Mouse (Mus musculus): Measurements from ENCODE around the gene Rnf167. TPM values are rescaled to one million over a fixed set of nuclear protein-coding genes. Genes with fewer than 3 reads are reported as not detected.

Gene Rnf167
- total and polyA plus RNA-seq, 2 experiments, result 34.3 to 75.4 TPM

DNA sequence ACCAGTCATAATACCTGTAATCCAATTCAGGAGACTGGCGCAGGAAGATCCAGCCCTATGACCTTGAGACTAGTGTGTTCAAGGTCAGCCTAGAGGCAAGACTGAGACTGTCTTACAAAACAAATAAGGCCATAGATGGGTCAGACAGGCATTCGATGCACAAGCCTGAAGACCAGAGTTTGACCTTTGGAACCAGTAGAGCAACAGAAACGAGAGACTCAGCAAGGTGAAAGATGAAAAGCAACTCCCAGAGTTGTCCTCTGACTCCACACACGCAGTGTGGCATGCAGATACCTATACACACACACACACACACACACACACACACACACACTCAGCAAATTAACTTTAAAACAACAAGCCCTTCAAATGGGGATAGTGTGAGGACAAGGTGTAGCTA is 20.2 kb upstream of the Rnf167 start:
- Histone ChIP-seq H3K9ac (ENCODE audit: low read depth, low read length) (no peak overlapping the region), H3K4me1 (ENCODE audit: control insufficient read depth, insufficient read depth, low read length) (peaks cover 13% of the 10 kb centered on the region), H3K36me3 (ENCODE audit: control insufficient read depth, insufficient read depth, low read length) (no peaks in the 10 kb centered on the region), H3K27me3 (ENCODE audit: control insufficient read depth, insufficient read depth, low read length) (no peaks in the 10 kb centered on the region), H3K4me3 (ENCODE audit: insufficient read depth, low read depth, low read length) (no peak overlapping the region), H3K79me2 (ENCODE audit: control insufficient read depth, insufficient read depth, low read length) (no peaks in the 10 kb centered on the region), H3K27ac (replicated peaks; ENCODE audit: insufficient read depth, low read depth, low read length) (no peak overlapping the region)
- WGBS, result 29% methylated on average over 4 of the region's 4 CpGs
- TF ChIP-seq POLR2A (IDR thresholded peaks at IDR 0.05; ENCODE audit: extremely low read depth, insufficient read depth, low read length) (no peak), CTCF (IDR thresholded peaks at IDR 0.05; ENCODE audit: low read depth, low read length) (no peak)
- peak; percentile 51 for DNase-seq (ENCODE audit: extremely low read depth, low read depth, low spot score)

GRCm38 (mm10) chr11:70628431-70628830 is 18.6 kb upstream of the Rnf167 start:
- H3K4me3 ChIP-seq (ENCODE audit: insufficient read depth, low read depth, low read length), result no peak overlapping the region
- H3K27ac ChIP-seq (replicated peaks; ENCODE audit: insufficient read depth, low read depth, low read length), result no peak overlapping the region
- no peaks in the 10 kb centered on the region for H3K79me2 ChIP-seq (ENCODE audit: control insufficient read depth, insufficient read depth, low read length)
- 78% methylated on average over 2 of the region's 2 CpGs for WGBS
- H3K9ac ChIP-seq (ENCODE audit: low read depth, low read length), result no peak overlapping the region
- H3K27me3 ChIP-seq (ENCODE audit: control insufficient read depth, insufficient read depth, low read length), result no peaks in the 10 kb centered on the region
- no peaks in the 10 kb centered on the region for H3K36me3 ChIP-seq (ENCODE audit: control insufficient read depth, insufficient read depth, low read length)
- DNase-seq (ENCODE audit: extremely low read depth, low read depth, low spot score), result no peak
- H3K4me1 ChIP-seq (ENCODE audit: control insufficient read depth, insufficient read depth, low read length), result peaks cover 13% of the 10 kb centered on the region
- no peak for TF ChIP-seq CTCF (IDR thresholded peaks at IDR 0.05; ENCODE audit: low read depth, low read length)

DNA sequence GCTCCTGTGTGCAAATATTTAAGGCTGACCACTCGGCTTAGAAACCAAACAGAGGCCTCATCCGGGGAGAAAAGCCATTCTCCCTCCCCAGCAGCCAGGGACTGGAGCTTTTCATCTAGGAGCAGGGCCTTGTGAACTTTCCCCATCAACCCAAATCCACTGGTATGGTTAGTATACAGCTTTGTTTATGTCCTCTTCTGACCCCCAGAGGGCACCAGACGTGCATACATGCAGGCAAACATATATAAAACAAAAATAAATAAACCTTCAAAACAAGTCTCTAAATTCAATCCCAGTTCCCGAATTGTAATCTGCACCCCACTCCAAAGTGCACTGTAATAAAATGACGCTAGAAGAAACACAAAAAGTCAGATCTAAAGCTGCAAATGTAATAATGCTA is 17.5 kb upstream of the Rnf167 start:
- H3K9ac ChIP-seq (ENCODE audit: low read depth, low read length), result no peak overlapping the region
- no peaks in the 10 kb centered on the region for H3K79me2 ChIP-seq (ENCODE audit: control insufficient read depth, insufficient read depth, low read length)
- peaks cover 13% of the 10 kb centered on the region for H3K4me1 ChIP-seq (ENCODE audit: control insufficient read depth, insufficient read depth, low read length)
- H3K27ac ChIP-seq (replicated peaks; ENCODE audit: insufficient read depth, low read depth, low read length), result no peak overlapping the region
- DNase-seq (ENCODE audit: extremely low read depth, low read depth, low spot score), result no peak
- no peaks in the 10 kb centered on the region for H3K36me3 ChIP-seq (ENCODE audit: control insufficient read depth, insufficient read depth, low read length)
- TF ChIP-seq POLR2A (IDR thresholded peaks at IDR 0.05; ENCODE audit: extremely low read depth, insufficient read depth, low read length) (no peak), CTCF (IDR thresholded peaks at IDR 0.05; ENCODE audit: low read depth, low read length) (peak; percentile 29)
- 27% methylated on average over 5 of the region's 5 CpGs for WGBS
- H3K27me3 ChIP-seq (ENCODE audit: control insufficient read depth, insufficient read depth, low read length), result no peaks in the 10 kb centered on the region
- no peak overlapping the region for H3K4me3 ChIP-seq (ENCODE audit: insufficient read depth, low read depth, low read length)

DNA sequence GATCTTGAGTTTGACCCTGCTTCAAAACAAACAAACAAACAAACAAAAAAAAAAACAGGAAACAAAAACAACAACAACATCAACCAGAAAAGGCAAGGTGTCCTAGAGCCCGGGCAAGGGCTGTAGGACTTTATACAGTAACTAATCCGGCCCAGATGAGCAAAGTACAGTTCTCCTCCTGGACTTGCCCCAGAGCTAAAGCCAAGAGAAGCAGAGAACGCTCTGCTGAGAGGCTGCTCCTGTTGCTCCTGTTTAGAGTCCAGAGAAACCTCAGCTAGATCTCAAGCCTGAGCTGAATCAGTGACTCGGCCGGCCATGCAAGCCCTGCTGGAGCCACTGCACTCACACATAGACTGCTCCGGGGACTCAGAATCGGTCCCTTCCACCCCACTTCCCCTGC is 16.9 kb upstream of the Rnf167 start:
- Histone ChIP-seq H3K27ac (replicated peaks; ENCODE audit: insufficient read depth, low read depth, low read length) (peak overlapping the region; percentile 88), H3K4me3 (ENCODE audit: insufficient read depth, low read depth, low read length) (peak overlapping the region; percentile 31; the same call in 1 of the 2 replicates), H3K9ac (ENCODE audit: low read depth, low read length) (peak overlapping the region; percentile 69), H3K27me3 (ENCODE audit: control insufficient read depth, insufficient read depth, low read length) (no peaks in the 10 kb centered on the region), H3K79me2 (ENCODE audit: control insufficient read depth, insufficient read depth, low read length) (no peaks in the 10 kb centered on the region), H3K4me1 (ENCODE audit: control insufficient read depth, insufficient read depth, low read length) (peaks cover 13% of the 10 kb centered on the region), H3K36me3 (ENCODE audit: control insufficient read depth, insufficient read depth, low read length) (no peaks in the 10 kb centered on the region)
- TF ChIP-seq CTCF (IDR thresholded peaks at IDR 0.05; ENCODE audit: low read depth, low read length), result no peak
- 0 out of 2 replicates have a peak, but pooled peaks have one; percentile 9 for TF ChIP-seq POLR2A (IDR thresholded peaks at IDR 0.05; ENCODE audit: extremely low read depth, insufficient read depth, low read length)
- WGBS, result 19% methylated on average over 7 of the region's 7 CpGs
- peak; percentile 90 for DNase-seq (ENCODE audit: extremely low read depth, low read depth, low spot score)

DNA sequence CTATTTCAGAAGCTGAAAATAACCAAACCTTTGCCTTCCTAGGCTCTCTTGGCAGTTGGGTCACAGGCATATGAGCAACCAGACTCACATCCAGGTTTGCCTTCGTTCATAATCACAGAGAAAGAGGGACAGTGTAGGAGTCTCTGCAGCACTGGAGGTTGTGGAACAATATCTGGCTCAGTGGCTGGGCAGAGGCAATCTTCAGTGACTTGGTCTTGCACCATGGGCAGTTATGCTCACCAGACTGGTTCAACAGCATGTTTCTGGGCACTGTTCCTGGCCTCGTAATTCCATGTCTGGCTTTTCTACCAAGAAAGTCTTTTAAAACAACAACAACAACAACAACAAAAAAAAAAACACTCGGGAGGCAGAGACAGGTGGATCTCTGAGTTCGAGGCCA is 11.4 kb upstream of the Rnf167 start:
- Histone ChIP-seq H3K27me3 (ENCODE audit: control insufficient read depth, insufficient read depth, low read length) (no peaks in the 10 kb centered on the region), H3K4me1 (ENCODE audit: control insufficient read depth, insufficient read depth, low read length) (peaks cover 3% of the 10 kb centered on the region; the same call in 1 of the 2 replicates), H3K27ac (replicated peaks; ENCODE audit: insufficient read depth, low read depth, low read length) (no peak overlapping the region), H3K36me3 (ENCODE audit: control insufficient read depth, insufficient read depth, low read length) (no peaks in the 10 kb centered on the region), H3K79me2 (ENCODE audit: control insufficient read depth, insufficient read depth, low read length) (no peaks in the 10 kb centered on the region), H3K9ac (ENCODE audit: low read depth, low read length) (no peak overlapping the region), H3K4me3 (ENCODE audit: insufficient read depth, low read depth, low read length) (no peak overlapping the region)
- TF ChIP-seq CTCF (IDR thresholded peaks at IDR 0.05; ENCODE audit: low read depth, low read length) (no peak), POLR2A (IDR thresholded peaks at IDR 0.05; ENCODE audit: extremely low read depth, insufficient read depth, low read length) (no peak)
- no peak for DNase-seq (ENCODE audit: extremely low read depth, low read depth, low spot score)
- 94% methylated on average over 4 of the region's 4 CpGs for WGBS

- no peak overlapping the region for H3K4me3 ChIP-seq (ENCODE audit: insufficient read depth, low read depth, low read length)
- no peaks in the 10 kb centered on the region for H3K36me3 ChIP-seq (ENCODE audit: control insufficient read depth, insufficient read depth, low read length)
- no peak for DNase-seq (ENCODE audit: extremely low read depth, low read depth, low spot score)
- TF ChIP-seq POLR2A (IDR thresholded peaks at IDR 0.05; ENCODE audit: extremely low read depth, insufficient read depth, low read length) (no peak), CTCF (IDR thresholded peaks at IDR 0.05; ENCODE audit: low read depth, low read length) (no peak)
- 96% methylated on average over 1 of the region's 1 CpGs for WGBS
- no peaks in the 10 kb centered on the region for H3K79me2 ChIP-seq (ENCODE audit: control insufficient read depth, insufficient read depth, low read length)
- no peaks in the 10 kb centered on the region for H3K27me3 ChIP-seq (ENCODE audit: control insufficient read depth, insufficient read depth, low read length)
- no peaks in the 10 kb centered on the region; the same call in 1 of the 2 replicates for H3K4me1 ChIP-seq (ENCODE audit: control insufficient read depth, insufficient read depth, low read length)
- H3K9ac ChIP-seq (ENCODE audit: low read depth, low read length), result no peak overlapping the region
- no peak overlapping the region for H3K27ac ChIP-seq (replicated peaks; ENCODE audit: insufficient read depth, low read depth, low read length)
Measured at GRCm38 (mm10) chr11:70637764-70638163, 9.3 kb upstream of the Rnf167 start.

Data from liver, adult 2 months (tissue).